Mouse (Mus musculus) heart, adult 2 months (tissue): Measurements from ENCODE around the gene Adcy7.

Source experiments
- CTCF ChIP-seq: fragments of 200-600 bp; IDR thresholded peaks from 2 replicates; pipeline ENCODE4 v1.8.1; 2022; ENCODE audit warnings: antibody characterized with exemption, mild to moderate bottlenecking, moderate library complexity
- EP300 ChIP-seq: fragments of 200-500 bp; IDR thresholded peaks from 2 replicates; pipeline ENCODE4 v1.6.1; 2011; ENCODE audit warnings: low read depth, low read length, control low read depth; ENCODE audit not compliant: insufficient read depth
- POLR2A ChIP-seq: fragments of 200-500 bp; IDR thresholded peaks from 2 replicates; pipeline ENCODE4 v1.6.1; 2011; ENCODE audit warnings: mild to moderate bottlenecking, low read depth, low read length, control low read depth; ENCODE audit not compliant: insufficient read depth

GRCm38 (mm10) chr8:88228800-88229199 lies 43.4 kb upstream of the Adcy7 start:
- 0 out of 2 replicates have a peak, but pooled peaks have one; percentile 8 for TF ChIP-seq CTCF
- no peak for TF ChIP-seq POLR2A
- no peak for TF ChIP-seq EP300
